Mouse (Mus musculus): ENCODE measurements around the gene 4930438A08Rik.
A peak's percentile ranks its signal among the peaks of the same experiment; 100 is the strongest.
"Not testable (repeated sequence)": the region's sequence is repeated elsewhere in the genome, so short reads cannot be mapped to it uniquely, and the experiment has no call there.

The 4930438A08Rik gene

DNA sequence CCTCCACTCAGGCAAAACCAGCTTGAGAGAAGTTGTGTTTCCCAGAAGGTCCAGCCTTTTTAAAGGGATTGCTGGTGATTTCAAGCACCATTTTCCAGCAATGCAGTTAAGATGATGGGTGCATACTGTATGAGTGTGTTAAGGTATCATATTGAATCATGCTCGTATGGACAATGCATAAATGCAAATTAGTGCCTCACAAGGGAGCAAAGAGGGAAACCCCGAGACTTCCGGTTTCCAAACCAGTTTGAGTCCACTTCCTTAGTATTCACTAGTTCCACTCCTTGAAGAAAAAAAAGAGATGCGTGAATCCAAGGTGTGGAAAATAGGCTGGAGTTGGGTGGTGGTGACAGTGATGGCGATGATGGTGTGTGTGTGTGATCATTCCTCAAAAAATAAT lies 7.9 kb downstream of the 4930438A08Rik start:
- DNase-seq (ENCODE audit: low spot score) = no peak

DNA sequence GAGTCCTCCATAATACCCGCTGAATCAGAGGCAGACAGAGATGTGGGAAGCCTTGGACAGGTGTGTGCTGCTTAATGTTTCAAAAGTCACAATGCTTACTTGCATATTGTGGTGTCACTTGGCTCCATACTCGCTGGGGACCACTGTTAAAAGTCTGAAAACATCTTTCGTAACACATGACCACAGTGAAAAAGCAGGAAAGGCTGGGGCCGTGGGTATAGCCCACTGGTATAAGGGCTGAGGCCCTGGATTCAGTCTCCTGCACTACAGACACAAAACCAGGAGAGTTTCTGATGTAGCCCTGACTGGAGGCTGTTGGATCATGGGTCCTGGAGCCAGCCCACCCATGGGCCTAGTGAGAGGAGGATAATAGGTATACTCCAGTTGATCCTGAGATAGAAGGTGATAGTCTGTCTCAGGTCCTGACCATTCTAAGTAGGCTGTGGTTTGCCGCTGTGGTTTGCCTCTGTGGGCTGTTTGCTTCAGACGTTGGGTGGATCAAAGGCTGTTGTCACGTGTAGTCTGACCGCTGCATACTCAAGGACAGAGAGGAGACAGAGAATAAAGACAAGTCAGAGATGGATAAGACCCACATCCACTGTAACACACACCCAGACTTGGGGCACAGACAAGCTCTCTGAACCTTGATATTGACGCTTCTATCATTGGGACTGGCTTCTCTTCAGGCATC lies 15.5 kb downstream of the 4930438A08Rik start:
- no peak for DNase-seq (ENCODE audit: low spot score)

DNA sequence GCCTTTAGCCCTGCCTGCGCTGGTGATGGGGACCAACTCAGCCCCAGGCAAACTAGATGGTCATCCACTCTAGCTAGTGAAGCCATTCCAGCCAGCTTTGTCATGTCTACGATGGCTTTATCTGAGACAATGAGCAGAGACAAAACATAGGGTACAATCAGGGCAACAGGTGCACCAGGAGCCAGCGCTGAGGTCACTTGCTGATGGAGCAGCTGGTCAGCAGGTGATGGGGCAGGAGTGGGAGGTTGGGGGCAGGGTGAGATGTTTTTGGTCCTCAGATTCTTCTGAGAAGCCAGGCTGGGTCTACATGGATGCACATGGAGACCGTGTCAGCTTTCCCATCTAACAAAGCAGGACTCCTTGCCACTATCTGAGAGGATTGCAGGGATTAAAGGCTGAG lies 16.2 kb downstream of the 4930438A08Rik start:
- no peak for DNase-seq (ENCODE audit: low spot score)

DNA sequence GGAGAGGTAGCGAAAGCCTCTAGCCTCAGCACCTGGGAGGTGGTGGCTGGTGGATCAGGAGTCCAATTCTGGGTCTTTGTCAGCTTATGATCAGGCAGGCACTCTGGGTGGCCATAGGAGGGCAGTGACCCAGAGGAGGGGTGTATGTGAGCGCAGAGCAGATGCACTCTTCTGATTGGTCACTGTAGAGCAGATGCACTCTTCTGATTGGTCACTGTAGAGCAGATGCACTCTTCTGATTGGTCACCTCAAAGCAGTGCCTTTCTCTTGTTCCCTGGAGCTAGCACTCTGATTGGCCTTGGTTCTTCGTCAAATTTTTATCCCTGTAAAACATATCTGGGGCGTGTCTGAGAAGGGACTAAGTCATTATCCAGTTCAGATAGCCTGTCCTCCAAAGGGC lies 18.2 kb downstream of the 4930438A08Rik start:
- no peak for DNase-seq (ENCODE audit: low spot score)

DNA sequence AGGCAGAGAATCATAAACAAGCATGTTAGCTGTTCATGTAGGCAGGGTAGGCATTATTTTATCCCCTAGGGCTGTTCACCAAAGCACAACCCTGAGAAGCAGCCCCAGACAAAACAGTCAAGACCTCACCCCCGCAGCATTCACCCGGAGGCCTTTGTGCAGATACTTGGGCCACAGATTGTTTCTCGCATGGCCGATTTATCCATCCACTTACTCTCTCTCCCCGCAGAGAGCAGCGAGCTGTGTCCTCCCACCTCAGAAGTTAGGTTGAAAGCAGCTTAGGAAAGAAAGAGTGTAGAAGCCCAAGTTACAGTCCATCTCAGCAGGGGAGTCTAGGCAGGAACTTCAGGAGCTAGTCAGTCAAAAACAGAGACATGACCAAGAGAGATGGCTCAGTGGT lies 22.8 kb downstream of the 4930438A08Rik start:
- no peak for DNase-seq (ENCODE audit: low spot score)

DNA sequence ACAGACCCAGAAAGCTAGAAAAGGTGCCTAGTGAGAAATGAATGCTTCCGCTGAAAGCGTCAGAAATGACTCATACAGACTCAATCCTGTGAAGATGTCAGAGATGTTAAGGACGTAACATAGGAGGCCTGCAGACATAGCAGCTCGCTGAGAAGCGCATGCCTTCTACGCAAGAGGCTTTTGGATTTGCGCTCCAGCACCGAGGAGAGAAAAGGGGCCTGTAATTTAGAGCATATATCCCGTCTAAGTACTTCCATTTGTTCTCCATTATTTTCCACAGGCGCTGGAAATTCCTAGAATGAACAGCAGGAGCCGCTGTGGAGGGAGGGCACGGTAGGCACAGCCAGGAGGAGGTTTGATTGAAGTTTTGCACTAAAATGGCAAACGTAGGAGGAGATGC lies 26.5 kb downstream of the 4930438A08Rik start:
- DNase-seq (ENCODE audit: low spot score) = peak; percentile 89

DNA sequence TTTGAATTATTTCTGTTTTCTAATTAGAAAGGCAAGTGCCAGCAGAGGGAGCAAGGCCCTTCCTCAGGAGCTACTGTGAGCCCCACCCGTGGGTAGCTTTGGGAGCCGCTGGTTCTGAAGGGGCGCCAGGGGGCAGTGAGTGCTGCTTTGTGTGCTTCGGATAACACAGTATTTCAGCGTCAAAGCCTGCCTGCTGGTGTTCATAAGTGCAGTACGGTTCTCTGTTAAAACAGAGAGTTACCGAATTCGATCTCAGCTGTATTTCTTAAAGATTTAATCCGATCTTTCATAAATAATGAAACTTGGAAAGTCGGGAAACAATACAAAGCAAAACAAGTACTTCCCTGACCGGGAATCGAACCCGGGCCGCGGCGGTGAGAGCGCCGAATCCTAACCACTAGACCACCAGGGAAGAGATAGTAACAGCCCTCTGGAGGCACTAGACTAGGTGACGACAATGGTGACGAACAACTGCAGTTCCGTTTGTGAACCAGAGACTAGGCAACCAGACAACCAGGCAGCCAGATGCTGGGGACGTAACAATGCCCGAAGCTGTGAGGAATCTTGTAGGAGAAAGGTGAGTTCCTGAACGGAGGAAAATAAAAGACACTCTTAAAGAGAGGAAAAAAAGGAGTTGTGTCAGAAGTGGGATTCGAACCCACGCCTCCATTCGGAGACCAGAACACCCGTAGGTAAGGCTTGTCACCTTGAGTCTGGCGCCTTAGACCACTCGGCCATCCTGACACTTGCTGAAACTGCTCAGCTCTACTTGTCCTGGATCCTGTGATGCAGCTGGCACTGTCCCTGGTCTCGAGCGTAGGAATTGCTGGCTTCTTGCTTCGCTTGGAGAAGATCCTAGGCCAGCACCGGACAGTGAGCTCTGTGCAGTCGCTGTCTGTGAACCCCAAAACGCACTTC lies 27.5 kb downstream of the 4930438A08Rik start:
- peak; percentile 99 for DNase-seq (ENCODE audit: low spot score)

DNA sequence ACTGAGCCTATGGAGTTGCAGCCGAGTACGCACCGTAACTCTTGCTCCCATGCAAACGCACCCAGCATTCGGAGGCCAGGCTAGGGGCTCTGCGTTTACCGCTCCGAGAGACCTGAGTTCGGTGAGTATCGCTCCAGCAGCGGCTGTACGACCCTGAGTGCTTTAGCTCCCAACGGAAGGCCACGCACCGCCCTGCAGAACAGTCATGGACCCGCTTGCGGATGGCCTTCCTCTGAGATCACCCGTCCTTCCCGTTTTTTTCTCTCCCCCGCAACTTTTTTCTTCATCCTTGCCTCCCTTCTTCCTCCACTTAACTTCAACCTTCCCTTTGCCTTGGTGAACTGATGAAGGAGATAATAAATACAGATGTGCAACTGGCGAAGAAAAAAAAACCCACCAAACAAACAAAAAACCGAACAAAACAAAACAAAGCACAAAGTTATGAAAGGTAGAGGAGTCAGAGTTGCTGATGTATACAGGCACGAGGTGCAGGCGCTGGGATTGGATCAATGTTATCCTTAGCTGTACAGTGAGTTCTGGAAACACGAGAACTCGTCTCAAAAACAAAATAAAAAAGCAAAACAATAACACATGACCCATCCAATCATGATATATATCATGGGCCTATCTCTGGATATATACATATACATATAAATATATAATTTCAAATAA lies 28.3 kb downstream of the 4930438A08Rik start:
- DNase-seq (ENCODE audit: low spot score) = no peak

DNA sequence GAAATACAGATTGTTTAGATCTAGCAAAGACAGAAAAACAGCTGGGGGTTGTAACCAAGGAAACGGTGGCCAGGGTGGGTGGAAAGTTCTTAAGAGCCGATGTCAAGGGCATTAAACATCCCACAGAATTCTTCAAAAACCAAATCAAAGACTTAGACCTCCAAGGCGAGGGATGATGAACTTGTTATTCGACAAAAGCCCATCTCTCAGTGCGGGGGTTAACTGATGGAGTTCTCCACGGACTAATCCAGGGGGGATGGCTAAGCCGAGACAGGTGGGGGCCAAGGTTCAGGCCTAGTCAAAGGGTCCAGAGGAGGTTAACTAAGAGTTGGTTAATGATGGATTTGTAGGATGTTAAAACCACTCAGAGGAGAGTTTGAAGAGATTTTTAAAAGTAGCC lies 29.0 kb downstream of the 4930438A08Rik start:
- DNase-seq (ENCODE audit: low spot score) = no peak

DNA sequence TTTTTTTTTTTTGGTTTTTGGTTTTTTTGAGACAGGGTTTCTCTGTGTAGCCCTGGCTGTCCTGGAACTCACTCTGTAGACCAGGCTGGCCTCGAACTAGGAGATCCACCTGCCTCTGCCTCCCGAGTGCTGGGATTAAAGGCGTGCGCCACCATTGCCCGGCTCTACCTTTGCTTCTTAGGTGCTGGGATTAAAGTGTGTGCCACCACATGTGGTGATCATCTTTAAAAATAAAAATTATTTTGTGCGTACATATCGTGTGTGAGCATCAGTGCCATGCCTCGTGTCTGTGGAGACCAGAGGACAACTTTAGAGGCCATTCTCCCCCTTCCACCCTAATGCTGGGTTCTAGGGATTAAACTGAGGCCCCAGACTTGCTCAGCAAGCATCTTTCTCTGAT lies 30.7 kb downstream of the 4930438A08Rik start:
- DNase-seq (ENCODE audit: low spot score) = not testable (repeated sequence)

DNA sequence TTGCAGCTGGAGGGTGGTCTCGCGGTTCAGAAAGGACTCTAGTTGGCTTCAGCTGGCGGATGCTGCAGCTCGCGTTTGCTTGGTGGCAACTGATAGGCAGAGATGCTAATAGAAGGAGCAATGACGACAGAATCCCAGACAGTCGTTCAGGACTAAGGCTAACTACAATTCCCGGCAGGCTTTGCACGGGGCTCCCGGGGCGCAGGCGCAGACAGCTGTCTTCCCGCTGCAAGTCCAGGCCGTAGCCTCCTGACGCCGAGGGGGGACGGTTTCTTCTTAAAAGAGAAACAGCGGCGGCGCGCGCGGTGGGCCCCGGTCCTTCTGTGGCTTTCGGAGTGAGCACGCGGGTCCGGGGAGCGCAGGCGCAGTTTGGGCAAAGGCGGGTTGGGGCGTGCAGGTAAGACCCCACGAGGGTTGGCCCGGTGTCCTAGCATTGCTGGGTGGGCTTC lies 32.3 kb downstream of the 4930438A08Rik start, which contains the start of gene Zfp692:
Gene Zfp692, plus strand, starts transcription at position 210 of the 449 bp plus-strand sequence.
- DNase-seq (ENCODE audit: low spot score) = peak; percentile 99

DNA sequence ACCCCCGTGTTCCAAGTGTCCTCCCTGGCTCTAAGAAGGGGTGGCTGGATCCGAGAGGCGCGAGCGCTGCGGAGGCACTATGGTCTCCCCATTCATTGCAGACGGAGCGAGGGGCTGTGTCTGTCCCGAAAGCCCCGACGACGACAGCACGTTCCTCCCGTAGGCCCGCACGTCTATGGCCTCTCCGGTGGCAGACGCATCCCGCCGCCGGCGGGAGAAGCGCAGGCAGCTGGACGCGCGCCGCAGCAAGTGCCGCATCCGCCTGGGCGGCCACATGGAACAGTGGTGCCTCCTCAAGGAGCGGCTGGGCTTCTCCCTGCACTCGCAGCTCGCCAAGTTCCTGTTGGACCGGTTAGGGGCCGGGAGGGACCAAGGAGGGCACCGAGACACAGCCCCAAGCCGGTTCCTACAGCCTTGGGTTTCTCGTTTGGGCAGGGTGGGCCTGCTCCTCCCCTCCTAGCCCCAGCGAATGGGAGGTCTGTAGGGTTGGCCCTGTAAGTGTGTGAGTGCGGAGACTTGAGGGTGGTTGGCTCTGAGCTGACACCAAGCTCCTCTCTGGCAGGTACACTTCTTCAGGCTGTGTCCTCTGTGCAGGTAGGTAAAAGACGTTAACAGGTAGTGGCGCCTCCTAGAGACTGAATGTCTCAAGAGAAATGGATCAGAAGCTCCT lies 32.9 kb downstream of the 4930438A08Rik start:
- DNase-seq (ENCODE audit: low spot score) = peak; percentile 78

DNA sequence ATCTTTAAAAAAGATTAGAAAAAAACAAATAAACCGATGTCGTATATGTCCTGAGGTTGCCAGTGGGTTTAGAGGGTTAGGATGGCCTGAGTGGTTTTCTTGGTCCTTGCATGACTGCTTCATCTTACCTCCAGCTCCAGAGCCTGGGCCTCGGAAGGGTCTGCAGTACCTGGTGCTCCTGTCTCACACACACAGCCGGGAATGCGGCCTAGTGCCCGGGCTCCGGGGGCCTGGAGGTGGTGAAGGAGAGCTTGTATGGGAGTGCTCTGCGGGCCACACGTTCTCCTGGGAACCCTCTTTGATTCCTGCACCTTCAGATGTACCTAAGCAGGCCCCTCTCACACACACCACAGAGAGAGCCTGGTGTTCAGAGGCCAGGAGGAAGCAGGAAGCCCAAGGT lies 34.1 kb downstream of the 4930438A08Rik start:
- no peak for DNase-seq (ENCODE audit: low spot score)

DNA sequence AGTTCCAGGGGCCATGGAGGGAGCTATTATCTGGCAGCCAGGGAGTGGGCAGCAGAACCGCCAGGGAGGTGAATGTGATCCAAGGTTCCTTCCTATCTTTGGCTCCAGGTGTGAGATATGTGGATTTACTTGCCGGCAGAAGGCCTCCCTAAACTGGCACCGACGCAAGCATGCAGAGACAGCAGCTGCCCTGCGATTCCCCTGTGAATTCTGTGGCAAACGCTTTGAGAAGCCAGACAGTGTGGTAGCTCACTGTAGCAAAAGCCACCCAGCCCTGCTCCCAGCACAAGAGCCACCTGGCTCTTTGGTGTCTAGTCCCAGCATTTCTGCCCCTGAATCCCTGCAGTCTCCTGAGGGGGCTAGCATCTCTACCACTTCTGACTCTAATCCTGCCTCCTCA lies 39.5 kb downstream of the 4930438A08Rik start:
- DNase-seq (ENCODE audit: low spot score) = no peak

DNA sequence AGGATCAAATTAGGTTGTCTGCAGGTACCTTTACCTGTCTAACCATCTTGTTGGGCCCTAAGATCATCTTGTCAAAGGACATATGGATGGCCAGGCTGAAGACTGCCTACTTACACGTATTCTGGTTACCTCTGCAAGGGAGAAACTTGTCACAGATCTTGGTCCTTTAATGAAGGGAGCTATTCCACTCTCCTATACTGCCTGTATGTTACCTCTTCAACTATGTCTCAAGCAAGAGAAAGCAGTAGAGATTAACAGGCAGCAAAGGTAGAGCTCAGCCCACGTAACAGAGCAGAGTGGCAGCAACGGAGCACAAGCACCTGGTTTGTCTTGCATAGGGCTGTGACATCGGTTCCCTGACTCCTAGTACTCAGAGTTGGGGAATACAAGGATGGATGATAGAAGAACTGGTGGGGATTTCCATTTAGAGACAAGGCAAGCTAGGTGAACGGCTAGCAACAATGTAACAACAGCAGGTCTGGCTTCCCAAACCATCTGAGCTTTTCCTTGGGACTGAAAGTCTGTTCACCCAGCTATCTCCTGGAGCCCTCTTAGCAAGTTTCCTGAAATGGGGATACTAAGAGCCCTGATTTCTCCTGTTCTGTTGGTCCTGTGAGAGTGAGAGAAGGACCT lies 41.1 kb downstream of the 4930438A08Rik start:
- no peak for DNase-seq (ENCODE audit: low spot score)

DNA sequence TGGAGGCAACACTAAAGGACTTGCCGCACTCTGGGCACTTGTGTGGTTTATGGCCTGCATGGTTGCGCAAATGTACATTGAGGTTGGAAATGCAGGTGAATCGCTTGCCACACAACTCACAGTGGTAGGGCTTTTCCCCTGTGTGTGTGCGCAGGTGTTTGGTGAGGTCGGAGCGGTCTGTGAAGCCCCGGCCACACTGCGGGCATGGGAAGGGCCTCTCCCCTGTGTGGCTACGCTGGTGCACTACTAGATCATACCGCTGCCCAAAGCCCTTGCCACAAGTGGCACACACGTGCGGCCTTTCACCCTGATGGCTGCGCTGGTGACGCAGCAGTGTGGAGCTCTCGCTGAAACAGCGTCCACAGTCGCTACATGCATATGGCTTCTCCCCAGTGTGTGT lies 41.7 kb downstream of the 4930438A08Rik start:
- no peak for DNase-seq (ENCODE audit: low spot score)

DNA sequence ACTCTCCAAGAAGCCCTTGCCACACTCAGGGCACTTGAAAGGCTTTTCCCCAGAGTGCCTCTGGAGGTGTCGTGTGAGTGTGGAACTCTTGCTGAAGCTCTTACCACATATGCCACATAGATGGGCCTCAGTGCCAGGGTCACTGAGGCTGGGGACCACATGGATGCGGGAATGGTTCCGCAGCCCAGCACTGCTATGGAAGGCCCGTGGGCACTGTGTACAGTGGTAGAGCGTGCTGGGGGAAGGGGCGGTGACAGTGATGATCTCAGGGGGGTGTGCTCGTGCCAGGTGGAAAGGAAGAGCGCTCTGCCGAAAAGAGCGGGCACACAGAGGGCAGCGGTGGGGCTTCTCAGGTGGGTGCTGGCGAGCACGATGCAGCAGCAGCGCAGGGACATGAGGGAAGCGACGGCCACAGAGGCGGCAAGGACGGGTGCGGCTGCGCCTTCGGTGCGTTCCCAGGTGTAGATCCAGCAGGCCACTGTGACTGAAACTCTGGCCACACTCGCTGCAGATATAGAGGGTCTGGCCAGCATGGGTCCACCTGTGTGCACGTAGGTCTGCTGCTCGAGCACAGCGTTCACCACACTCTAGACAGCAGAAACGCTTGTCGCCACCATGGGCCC lies 42.3 kb downstream of the 4930438A08Rik start:
- no peak for DNase-seq (ENCODE audit: low spot score)

DNA sequence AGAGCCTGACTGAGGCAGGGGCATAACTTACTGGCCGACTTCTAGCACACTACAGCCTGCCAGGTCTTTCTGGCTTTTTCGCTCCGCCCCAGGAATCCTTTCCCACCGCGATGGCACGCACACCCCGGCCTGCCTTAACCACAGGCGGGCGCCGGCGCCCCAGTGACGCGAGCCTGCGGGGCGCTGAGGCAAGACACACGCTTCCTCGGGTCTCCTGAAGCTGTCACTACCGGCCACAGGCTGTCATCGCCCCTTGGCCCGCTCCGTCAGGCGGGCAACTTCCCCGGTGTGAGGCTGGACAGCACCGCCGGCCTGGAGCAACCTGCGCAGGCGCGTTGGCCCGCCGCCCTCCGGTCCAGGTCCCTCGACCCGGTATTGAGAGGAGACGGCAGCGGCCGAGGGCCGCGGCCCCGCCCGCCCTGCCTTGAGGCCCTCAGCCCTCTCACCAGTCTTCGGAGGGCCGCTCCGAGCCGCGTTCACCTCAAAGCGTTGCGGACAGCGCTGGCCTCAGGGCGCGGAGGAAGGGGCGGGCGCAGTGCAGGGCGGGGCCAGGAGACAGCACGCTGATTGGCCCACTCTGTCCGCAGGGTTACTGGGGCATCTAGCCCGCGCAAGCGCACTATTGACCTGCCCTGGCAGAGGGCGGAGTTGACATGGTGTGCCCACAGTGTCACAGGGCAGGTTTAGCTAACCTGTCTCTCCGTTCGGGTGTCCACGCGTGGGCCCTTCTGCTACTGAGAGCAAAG lies 48.4 kb downstream of the 4930438A08Rik start:
- DNase-seq (ENCODE audit: low spot score) = peak; percentile 99

DNA sequence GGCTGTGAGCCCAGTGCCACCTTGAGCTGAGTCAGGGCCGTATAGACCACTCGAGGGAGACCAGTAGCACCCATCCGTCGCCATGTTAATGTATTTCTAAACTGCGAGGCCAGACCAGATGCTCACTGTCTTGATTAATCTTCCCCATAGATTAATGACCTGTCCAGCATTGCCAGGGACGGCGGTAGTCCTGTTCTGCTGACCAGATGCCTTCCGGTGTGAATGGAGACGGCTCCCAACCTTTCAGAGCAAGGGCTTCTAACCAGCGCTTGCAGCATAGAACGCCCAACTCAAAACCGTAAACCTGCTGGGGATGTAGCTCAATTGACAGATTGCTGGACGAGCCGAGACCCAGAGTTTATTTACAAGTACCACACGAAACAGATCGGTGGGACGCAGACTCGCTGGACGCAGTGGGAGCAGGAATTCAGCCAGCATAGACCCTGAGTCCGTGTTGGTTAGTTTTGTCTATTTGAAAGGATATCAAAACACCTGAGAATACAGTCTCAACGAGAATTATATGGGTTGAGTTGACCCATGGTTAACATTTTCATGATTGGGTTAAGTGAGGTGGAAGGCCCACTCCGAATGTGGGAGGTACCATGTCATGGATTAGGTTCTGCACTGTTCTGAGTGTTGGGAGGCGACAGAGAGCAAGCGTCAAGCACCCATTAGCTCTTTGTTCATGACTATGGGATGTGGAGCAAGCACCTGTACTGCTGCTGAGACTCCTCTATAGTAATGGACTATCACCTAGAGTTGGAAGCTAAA lies 49.2 kb downstream of the 4930438A08Rik start:
- peak; percentile 82 for DNase-seq (ENCODE audit: low spot score)
